Mouse (Mus musculus): Measurements from ENCODE around the gene Mttp.

GRCm38 (mm10) chr3:138118392-138118791, 26.4 kb downstream of the Mttp start:
- TF ChIP-seq GATA1 (IDR thresholded peaks at IDR 0.05; ENCODE audit: low read length) (no peak), TAL1 (IDR thresholded peaks at IDR 0.05; ENCODE audit: low read length) (no peak)
